Mouse (Mus musculus): ENCODE measurements around the gene Ube2g2.
A peak's percentile ranks its signal among the peaks of the same experiment; 100 is the strongest.

Gene Ube2g2

DNA sequence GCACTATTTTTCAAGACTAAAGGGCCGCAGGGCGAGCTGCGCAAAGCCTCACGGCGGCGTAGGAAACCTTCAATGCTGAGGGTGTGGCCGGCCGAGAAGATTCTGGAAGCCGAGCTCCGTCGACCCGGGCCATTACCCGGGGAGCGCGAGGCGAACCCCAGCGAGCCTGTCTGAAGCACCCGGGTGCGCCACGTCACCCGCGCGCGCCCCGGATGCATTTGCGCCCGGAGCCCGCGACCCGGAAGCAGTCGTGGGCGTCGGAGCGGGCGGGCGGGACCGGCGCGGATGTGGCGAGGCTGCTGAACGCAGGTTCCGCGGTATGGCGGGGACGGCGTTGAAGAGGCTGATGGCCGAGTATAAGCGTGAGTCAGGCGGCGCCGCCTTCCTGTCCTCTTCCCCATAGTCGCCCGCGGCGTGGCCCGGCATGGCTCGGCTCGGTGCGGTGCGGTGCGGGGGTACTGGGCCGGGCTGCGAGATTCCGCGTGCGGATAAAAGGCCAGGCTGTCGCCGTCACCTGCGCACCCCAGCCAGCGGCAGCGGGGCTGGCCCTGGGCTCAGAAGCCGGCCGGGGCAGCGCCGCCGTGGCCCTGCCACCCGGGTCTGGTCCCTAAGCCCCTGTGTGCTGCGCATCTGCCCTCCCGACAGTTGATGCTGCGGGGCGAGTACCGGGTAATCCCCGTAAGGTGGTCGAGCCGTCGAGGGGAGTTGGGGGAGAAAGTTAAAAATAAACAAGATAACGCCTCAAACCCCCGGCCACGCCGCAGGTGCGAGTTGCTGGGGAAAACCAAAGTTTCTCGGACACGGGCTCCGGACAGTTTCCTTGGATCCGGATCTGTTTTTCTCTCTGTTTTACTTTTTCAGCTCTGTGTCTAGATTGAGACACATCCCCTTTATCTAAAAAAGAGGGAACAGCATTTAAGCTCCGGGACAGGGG, at the start of gene Ube2g2:
Gene Ube2g2 (plus strand): TSS at position 221 of the 934 bp plus-strand sequence.
- peak; percentile 90 for DNase-seq (ENCODE audit: low spot score)

DNA sequence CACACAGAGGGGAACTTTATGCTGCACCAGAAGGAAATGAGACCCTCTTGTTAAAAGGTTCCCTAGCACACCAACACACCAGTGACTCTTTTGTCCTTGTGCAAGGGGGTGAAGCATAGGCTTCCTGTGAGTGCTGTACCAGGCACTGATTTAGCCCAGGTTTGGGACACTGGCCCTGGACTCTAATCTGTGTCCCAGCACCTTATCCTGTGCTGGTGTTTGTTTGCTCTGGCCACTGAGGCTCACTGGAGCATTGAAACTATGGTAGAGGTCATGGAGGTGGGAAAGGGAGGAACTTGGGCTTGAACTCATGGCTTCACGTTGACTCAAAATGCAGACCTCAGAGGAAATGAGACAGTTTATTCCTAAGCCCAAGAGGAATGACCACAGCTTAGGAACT, 48.9 kb upstream of the Ube2g2 start:
- DNase-seq (ENCODE audit: low spot score) = no peak

- DNase-seq (ENCODE audit: low spot score) = no peak
Observed at GRCm38 (mm10) chr10:77580027-77580920, 41.8 kb upstream of the Ube2g2 start.

DNA sequence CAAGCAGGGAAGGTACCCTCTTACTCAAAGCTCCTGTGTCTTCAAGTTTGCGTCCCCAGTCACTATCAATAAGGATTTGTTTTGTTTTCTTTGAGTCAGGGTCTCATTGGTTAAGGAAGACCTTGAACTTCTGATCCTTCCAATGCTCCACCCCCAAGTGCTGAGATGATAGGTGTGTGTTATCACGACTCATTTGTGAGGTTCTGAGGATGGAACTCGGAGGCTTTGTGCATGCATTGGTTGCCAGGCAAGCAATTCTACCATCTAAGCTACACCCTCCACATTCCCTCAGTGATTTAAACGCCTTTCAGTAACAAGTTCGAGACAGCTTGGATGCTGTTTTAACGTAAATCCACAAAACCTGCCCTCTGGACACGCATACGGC, 41.1 kb upstream of the Ube2g2 start:
- no peak for DNase-seq (ENCODE audit: low spot score)

DNA sequence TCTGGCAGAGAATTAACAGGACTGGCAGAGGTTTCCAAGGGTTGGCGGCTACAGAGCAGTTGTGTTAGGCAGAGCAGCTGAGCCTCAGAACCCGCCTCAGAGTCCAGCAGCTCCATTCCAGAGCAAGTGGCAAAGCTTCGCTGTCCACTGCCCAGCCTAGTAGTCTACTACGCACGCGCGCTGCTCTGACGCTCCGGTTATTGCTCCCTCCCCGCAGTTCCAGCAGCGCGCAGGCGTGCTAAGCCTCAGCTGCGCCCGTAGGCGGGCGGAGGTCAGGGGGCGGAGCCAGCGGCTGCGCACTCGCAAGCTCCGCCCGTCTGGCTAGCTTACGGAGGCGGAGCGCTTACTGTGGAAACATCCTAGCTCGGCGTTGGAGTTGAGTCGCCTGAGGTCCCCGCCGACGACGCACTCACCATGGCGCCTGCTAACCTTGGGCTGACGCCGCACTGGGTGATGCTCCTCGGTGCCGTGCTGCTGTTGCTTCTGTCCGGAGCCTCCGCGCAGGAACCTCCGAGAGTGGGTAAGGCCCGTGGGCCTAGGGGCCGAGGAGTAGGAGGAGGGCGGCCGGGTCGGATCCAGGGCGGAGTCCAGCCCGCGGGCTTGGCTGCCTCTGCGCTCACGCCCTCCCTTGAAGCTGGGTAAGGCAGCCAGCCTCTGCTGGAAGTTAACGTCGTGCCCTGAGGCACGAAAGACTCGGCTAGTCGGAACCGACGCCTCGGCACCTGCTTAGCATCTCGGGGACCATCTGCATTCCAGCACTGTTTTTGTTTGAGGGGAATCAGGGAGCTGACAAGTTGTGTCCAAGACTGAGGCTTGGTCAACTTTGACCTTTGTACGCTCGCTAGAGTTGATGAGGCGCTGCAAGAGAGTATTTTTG, 40.4 kb upstream of the Ube2g2 start, which contains the start of gene Pttg1ip:
Gene Pttg1ip (plus strand): TSS at position 313 of the 877 bp plus-strand sequence.
- DNase-seq (ENCODE audit: low spot score) = peak; percentile 91

DNA sequence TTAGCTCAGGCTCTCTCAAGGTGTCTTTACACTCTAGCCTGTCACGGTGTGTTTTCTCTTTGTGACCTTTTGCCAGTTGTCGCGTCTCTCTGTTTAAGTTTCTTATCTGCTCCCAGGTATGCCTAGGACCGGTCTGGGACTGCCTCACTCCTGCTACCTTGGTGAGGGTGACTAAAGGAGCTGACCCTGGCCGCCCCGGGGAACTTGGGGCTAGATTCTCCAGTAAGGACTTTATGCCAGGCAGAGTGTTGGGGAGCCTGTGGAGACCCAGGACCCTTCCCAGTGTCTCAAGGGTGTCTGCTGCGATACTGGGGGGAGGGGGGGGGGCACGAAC, 39.8 kb upstream of the Ube2g2 start:
- no peak for DNase-seq (ENCODE audit: low spot score)

DNA sequence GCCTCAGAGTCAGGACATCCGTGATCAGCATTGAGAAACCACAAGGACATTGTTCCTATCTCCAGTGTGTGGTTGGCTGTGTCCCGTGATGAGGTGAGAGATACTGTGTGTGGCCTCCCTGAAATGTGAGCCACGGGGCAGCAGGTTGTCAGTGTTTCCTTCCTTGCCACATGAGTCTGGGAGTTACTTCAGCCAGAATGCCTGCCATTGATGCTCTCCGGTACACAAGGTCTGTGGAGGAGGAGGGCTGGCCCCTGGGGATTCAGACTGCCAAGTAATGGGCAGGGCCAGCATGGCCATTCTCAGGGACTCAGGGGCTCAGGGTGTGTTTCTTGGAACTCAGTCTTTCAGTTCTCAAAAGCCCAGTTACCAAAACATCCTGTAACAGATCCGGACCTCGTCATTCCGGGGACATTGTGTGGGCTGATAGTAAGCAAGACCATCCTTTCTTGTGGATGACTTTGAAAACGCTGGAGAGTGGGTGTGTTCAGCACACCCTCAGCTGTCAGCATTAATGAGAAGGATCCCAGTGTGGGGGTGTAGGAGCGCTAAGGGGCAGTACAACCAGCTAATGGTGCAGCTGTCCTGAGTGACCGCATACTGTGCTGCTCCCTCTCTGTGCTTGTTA, 38.2 kb upstream of the Ube2g2 start:
- DNase-seq (ENCODE audit: low spot score) = no peak

DNA sequence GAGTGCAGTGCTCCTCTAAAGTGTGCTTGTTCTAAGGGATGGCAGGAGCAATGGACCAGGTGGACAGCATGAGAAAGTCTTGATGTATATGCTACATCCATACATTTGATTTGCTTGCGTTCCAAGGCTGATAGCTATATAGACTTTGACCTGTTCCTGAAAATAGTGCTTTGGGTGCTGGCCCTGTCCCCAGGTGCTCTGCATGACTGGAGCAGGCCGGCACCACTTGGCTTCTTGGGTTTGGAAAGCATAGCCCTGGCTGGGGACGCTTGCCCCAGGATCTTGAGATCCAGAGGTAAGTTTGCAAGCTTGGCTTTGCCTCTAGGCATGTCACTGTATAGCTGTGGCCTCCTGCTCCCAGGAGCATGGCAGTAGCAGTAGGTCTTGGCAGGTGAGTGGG, 35.4 kb upstream of the Ube2g2 start:
- no peak for DNase-seq (ENCODE audit: low spot score)

DNA sequence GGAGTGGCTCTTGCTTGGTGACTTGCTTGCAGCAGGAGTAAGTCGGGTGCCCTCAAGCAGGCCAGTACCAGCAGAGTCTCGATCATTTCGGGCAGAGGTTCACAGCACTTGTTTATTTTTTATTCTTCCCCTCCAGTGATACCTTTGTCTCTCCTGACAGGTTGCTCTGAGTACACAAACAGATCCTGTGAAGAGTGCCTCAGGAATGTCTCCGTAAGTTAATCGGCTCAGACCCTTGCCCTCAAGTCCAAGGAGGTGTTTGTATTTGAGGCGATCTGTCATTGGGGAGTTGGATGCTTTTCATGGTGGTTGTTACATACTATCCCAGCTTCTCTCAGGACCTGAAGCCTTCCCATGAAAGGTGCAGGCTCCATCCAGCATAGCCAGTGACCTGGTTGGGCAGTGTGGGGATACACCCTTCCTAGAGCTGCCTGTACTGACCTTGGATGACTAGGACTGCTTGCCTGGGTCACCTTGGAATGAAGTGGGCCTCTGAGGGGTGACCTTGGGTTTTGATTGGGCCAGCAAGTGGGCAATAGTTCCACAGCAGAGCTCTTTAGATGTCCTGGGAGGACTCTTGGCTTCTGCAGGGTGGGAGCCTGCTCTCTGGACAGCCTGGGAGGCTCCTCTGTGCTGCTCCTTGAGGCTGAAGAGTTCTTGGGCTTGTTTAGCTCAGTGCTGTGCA, 34.8 kb upstream of the Ube2g2 start:
- no peak for DNase-seq (ENCODE audit: low spot score)

GRCm38 (mm10) chr10:77588036-77588435, 34.0 kb upstream of the Ube2g2 start:
- no peak for DNase-seq (ENCODE audit: low spot score)

DNA sequence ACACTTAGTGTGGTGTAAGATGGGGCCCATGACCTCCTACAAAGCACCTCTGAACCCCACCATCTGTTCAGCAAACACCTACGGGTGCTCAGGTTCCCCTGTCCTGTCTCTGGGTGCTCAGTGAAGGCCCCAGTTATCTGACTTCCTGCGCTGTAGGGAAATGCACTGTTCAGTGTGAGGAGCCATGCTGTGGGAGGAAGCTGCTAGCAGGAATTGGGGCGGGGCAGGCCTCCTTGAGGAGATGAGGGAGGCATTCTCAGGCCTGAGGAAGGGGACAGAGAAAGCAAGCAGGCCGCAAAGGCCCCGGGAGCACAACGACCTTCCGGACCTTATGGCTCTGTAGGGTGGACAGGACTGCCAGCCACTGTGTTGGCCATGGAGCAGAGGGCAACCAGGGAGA, 33.0 kb upstream of the Ube2g2 start:
- no peak for DNase-seq (ENCODE audit: low spot score)

- no peak for DNase-seq (ENCODE audit: low spot score)
Observed at GRCm38 (mm10) chr10:77589749-77590148, 32.3 kb upstream of the Ube2g2 start.

GRCm38 (mm10) chr10:77590812-77591211, 31.3 kb upstream of the Ube2g2 start:
- DNase-seq (ENCODE audit: low spot score) = peak; percentile 55

- DNase-seq (ENCODE audit: low spot score) = no peak
Observed at GRCm38 (mm10) chr10:77591546-77591945, 30.5 kb upstream of the Ube2g2 start.

DNA sequence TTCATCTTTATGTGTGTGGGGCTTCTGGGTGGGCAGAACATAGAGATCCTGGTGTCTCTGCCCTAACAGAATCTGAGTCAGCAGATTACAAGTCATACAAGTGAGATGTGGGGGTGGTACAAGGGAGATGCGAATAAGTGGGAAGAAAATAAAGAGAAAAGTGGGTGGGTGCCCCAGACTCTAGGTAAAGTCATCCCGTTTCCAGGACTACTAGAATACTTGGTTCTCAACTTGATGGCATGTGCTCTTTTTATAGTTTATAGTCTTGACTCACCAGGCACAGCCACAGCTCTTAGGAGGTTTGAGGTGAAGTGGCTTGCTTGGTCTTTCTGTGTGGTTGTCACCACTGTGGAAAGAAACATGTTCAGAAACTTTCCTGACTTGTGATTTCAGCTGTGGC, 26.0 kb upstream of the Ube2g2 start:
- DNase-seq (ENCODE audit: low spot score) = no peak

DNA sequence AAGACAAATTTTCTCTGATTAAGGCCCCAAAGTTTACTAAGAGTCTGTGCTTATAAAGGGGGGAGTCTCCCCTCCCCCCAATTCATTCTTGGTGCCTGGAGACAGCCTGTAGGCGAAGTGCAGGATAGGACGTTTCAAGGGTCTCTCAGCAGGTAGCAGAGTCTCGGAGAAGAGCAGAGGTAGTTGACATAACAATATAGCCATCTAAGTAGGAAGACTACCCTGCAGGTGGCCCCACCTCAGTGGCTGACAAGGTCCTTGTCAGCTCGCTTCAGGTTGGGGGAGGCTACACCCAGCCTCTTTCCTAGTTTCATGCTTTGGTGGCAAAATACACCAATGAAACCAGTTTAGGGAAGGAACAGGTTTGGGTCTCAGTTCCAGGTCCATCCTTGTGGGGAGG, 19.1 kb upstream of the Ube2g2 start:
- no peak for DNase-seq (ENCODE audit: low spot score)

DNA sequence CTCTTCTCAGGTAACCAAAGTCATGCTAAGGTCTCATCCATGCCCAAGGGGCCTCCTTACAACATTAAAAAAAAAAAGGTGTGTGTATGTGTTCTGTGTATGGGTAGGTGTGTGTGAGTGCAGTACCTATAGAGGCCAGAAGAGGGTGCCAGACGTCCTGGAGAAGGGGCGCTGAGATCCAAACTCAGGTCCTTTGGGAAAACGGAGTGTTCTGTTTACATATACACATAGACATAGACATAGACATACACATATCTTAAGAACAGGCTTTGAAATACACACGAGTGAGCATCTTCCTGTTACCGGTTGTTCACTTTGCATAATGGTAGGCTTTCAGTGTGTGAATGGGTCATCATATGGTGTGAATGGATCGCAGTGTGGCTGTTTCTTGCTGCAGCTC, 18.0 kb upstream of the Ube2g2 start:
- DNase-seq (ENCODE audit: low spot score) = no peak

- no peak for DNase-seq (ENCODE audit: low spot score)
Observed at GRCm38 (mm10) chr10:77604958-77605357, 17.1 kb upstream of the Ube2g2 start.

DNA sequence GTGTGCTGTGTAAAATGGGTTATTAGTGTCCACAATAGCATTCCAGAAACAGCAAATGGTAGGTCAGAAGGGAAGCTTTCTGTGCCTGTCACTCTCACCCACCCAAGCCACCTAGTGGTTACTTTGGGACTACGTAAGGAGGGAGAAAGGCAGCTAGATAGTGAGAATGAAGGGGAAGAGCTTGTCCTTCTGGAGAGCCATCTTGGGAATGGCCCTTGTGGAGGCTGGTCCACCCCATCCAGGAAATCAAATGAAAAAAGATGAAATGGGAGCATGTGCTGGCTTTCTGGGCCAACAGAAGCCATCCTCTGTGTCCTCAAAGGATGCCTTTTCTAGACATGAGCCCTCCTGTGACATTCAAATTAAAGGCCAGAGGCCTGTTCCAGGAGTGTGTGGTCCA, 16.7 kb upstream of the Ube2g2 start:
- no peak for DNase-seq (ENCODE audit: low spot score)

- DNase-seq (ENCODE audit: low spot score) = peak; percentile 100
Observed at GRCm38 (mm10) chr10:77605908-77606826, 15.9 kb upstream of the Ube2g2 start, which contains the start of the genes Sumo3 and Gm49325. Gene Sumo3 (plus strand): TSS chr10:77606097. Gene Gm49325 (plus strand): TSS chr10:77606197.
